Mouse (Mus musculus): ENCODE results near the gene Msantd1. TPM values are rescaled to one million over a fixed set of nuclear protein-coding genes. Genes with fewer than 3 reads are reported as not detected.
A peak's percentile ranks its signal among the peaks of the same experiment; 100 is the strongest.

The Msantd1 gene
- polyA plus RNA-seq, 1 experiment from 2014 or later = 0.17 TPM

GRCm38 (mm10) chr5:34950486-34951160 is 42.8 kb downstream of the Msantd1 start:
- DNase-seq = no peak
- H3K27ac ChIP-seq = peak overlapping the region; percentile 93
- peak overlapping the region; percentile 96 for H3K4me2 ChIP-seq
- peak overlapping the region; percentile 97 for H3K9ac ChIP-seq
- 85% methylated on average over 6 of the region's 6 CpGs for WGBS (ENCODE audit: insufficient replicate concordance)
- H3K4me1 ChIP-seq (replicated peaks) = peaks cover 61% of the 10 kb centered on the region
- ATAC-seq (ENCODE audit: low read depth) = no peak
- peaks cover 5% of the 10 kb centered on the region; the same call in 1 of the 2 replicates for H3K36me3 ChIP-seq
- H3K4me3 ChIP-seq (replicated peaks) = peak overlapping the region; percentile 90
- H3K9me3 ChIP-seq (replicated peaks) = no peaks in the 10 kb centered on the region
- H3K27me3 ChIP-seq = no peaks in the 10 kb centered on the region

- peak overlapping the region; percentile 93 for H3K27ac ChIP-seq
- H3K4me3 ChIP-seq (replicated peaks) = no peak overlapping the region
- H3K4me2 ChIP-seq = no peak overlapping the region; the same call in 1 of the 2 replicates
- WGBS (ENCODE audit: insufficient replicate concordance) = 89% methylated on average over 8 of the region's 8 CpGs
- peaks cover 67% of the 10 kb centered on the region for H3K4me1 ChIP-seq (replicated peaks)
- no peaks in the 10 kb centered on the region for H3K9me3 ChIP-seq (replicated peaks)
- ATAC-seq (ENCODE audit: low read depth) (no peak), DNase-seq (no peak)
- H3K27me3 ChIP-seq = no peaks in the 10 kb centered on the region
- peaks cover 5% of the 10 kb centered on the region; the same call in 1 of the 2 replicates for H3K36me3 ChIP-seq
- 0 out of 2 replicates have a peak overlapping the region, but pooled peaks have one; percentile 97 for H3K9ac ChIP-seq
Observed at GRCm38 (mm10) chr5:34951161-34951834, 43.5 kb downstream of the Msantd1 start.

GRCm38 (mm10) chr5:34954508-34954907 is 46.7 kb downstream of the Msantd1 start:
- 63% methylated on average over 6 of the region's 6 CpGs for WGBS (ENCODE audit: insufficient replicate concordance)
- peaks cover 83% of the 10 kb centered on the region for H3K4me1 ChIP-seq (replicated peaks)
- ATAC-seq (ENCODE audit: low read depth) = no peak

GRCm38 (mm10) chr5:34955630-34956029 is 47.8 kb downstream of the Msantd1 start:
- H3K27ac ChIP-seq = 0 out of 2 replicates have a peak overlapping the region, but pooled peaks have one; percentile 18
- H3K27me3 ChIP-seq = no peaks in the 10 kb centered on the region
- no peak overlapping the region for H3K4me3 ChIP-seq (replicated peaks)
- H3K9ac ChIP-seq = 0 out of 2 replicates have a peak overlapping the region, but pooled peaks have one; percentile 4
- no peaks in the 10 kb centered on the region for H3K9me3 ChIP-seq (replicated peaks)
- no peak overlapping the region for H3K4me2 ChIP-seq
- 41% methylated on average over 5 of the region's 5 CpGs for WGBS (ENCODE audit: insufficient replicate concordance)
- ATAC-seq (ENCODE audit: low read depth) (no peak), DNase-seq (no peak)
- peaks cover 83% of the 10 kb centered on the region for H3K4me1 ChIP-seq (replicated peaks)
- H3K36me3 ChIP-seq = peaks cover 5% of the 10 kb centered on the region; the same call in 1 of the 2 replicates

More at GRCm38 (mm10) chr5:34954508-34954907, 46.7 kb downstream of the Msantd1 start:
- Histone ChIP-seq H3K36me3 (peaks cover 5% of the 10 kb centered on the region; the same call in 1 of the 2 replicates), H3K4me3 (replicated peaks) (no peak overlapping the region), H3K9me3 (replicated peaks) (no peaks in the 10 kb centered on the region), H3K9ac (no peak overlapping the region), H3K27me3 (no peaks in the 10 kb centered on the region), H3K4me2 (no peak overlapping the region), H3K27ac (no peak overlapping the region)
- DNase-seq = no peak

- Histone ChIP-seq H3K4me2 (no peak overlapping the region), H3K36me3 (peaks cover 5% of the 10 kb centered on the region; the same call in 1 of the 2 replicates), H3K4me1 (replicated peaks) (peaks cover 83% of the 10 kb centered on the region), H3K4me3 (replicated peaks) (no peak overlapping the region), H3K9ac (no peak overlapping the region), H3K27ac (0 out of 2 replicates have a peak overlapping the region, but pooled peaks have one; percentile 18), H3K27me3 (no peaks in the 10 kb centered on the region), H3K9me3 (replicated peaks) (no peaks in the 10 kb centered on the region)
- DNase-seq (no peak), ATAC-seq (ENCODE audit: low read depth) (no peak)
- 77% methylated on average over 7 of the region's 7 CpGs for WGBS (ENCODE audit: insufficient replicate concordance)
Observed at GRCm38 (mm10) chr5:34956151-34956550, 48.3 kb downstream of the Msantd1 start.

- H3K36me3 ChIP-seq = peaks cover 5% of the 10 kb centered on the region; the same call in 1 of the 2 replicates
- DNase-seq (no peak), ATAC-seq (ENCODE audit: low read depth) (no peak)
- no peak overlapping the region for H3K4me2 ChIP-seq
- no peak overlapping the region for H3K9ac ChIP-seq
- 70% methylated on average over 2 of the region's 2 CpGs for WGBS (ENCODE audit: insufficient replicate concordance)
- peak overlapping the region; percentile 62 for H3K27ac ChIP-seq
- H3K9me3 ChIP-seq (replicated peaks) = no peaks in the 10 kb centered on the region
- H3K27me3 ChIP-seq = no peaks in the 10 kb centered on the region
- no peak overlapping the region for H3K4me3 ChIP-seq (replicated peaks)
- peaks cover 85% of the 10 kb centered on the region for H3K4me1 ChIP-seq (replicated peaks)
Observed at GRCm38 (mm10) chr5:34957015-34957414, 49.2 kb downstream of the Msantd1 start.

GRCm38 (mm10) chr5:34960021-34960420 is 52.2 kb downstream of the Msantd1 start:
- 14% methylated on average over 1 of the region's 1 CpGs for WGBS (ENCODE audit: insufficient replicate concordance)
- Histone ChIP-seq H3K4me1 (replicated peaks) (peaks cover 88% of the 10 kb centered on the region), H3K27me3 (no peaks in the 10 kb centered on the region), H3K9me3 (replicated peaks) (no peaks in the 10 kb centered on the region), H3K27ac (peak overlapping the region; percentile 90), H3K36me3 (peaks cover 7% of the 10 kb centered on the region), H3K9ac (peak overlapping the region; percentile 56), H3K4me2 (peak overlapping the region; percentile 42), H3K4me3 (replicated peaks) (no peak overlapping the region)
- ATAC-seq (ENCODE audit: low read depth) (peak; percentile 97), DNase-seq (peak; percentile 81)

- peaks cover 73% of the 10 kb centered on the region for H3K4me1 ChIP-seq (replicated peaks)
- no peak overlapping the region for H3K4me3 ChIP-seq (replicated peaks)
- no peak overlapping the region for H3K27ac ChIP-seq
- H3K9me3 ChIP-seq (replicated peaks) = no peaks in the 10 kb centered on the region
- no peak overlapping the region for H3K9ac ChIP-seq
- ATAC-seq (ENCODE audit: low read depth) (no peak), DNase-seq (no peak)
- 88% methylated on average over 12 of the region's 12 CpGs for WGBS (ENCODE audit: insufficient replicate concordance)
- no peak overlapping the region for H3K4me2 ChIP-seq
- H3K27me3 ChIP-seq = no peaks in the 10 kb centered on the region
- peaks cover 32% of the 10 kb centered on the region for H3K36me3 ChIP-seq
Observed at GRCm38 (mm10) chr5:34965531-34965930, 57.7 kb downstream of the Msantd1 start.

GRCm38 (mm10) chr5:34968386-34968785 is 60.6 kb downstream of the Msantd1 start:
- peak; percentile 85 for ATAC-seq (ENCODE audit: low read depth)
- no peak for DNase-seq
- peak overlapping the region; percentile 38; the same call in 1 of the 2 replicates for H3K4me2 ChIP-seq

GRCm38 (mm10) chr5:34972471-34972870 is 64.7 kb downstream of the Msantd1 start:
- ATAC-seq (ENCODE audit: low read depth) (no peak), DNase-seq (no peak)
- no peak overlapping the region for H3K4me3 ChIP-seq (replicated peaks)
- H3K27me3 ChIP-seq = no peaks in the 10 kb centered on the region
- peaks cover 100% of the 10 kb centered on the region for H3K4me1 ChIP-seq (replicated peaks)
- peaks cover 24% of the 10 kb centered on the region for H3K36me3 ChIP-seq
- H3K9ac ChIP-seq = peak overlapping the region; percentile 30; the same call in 1 of the 2 replicates
- H3K27ac ChIP-seq = peak overlapping the region; percentile 93
- H3K9me3 ChIP-seq (replicated peaks) = no peaks in the 10 kb centered on the region
- no peak overlapping the region for H3K4me2 ChIP-seq
- 58% methylated on average over 3 of the region's 3 CpGs for WGBS (ENCODE audit: insufficient replicate concordance)

More at GRCm38 (mm10) chr5:34968386-34968785, 60.6 kb downstream of the Msantd1 start:
- Histone ChIP-seq H3K9me3 (replicated peaks) (no peaks in the 10 kb centered on the region), H3K4me1 (replicated peaks) (peaks cover 73% of the 10 kb centered on the region), H3K4me3 (replicated peaks) (no peak overlapping the region), H3K27ac (peak overlapping the region; percentile 76), H3K9ac (peak overlapping the region; percentile 46), H3K36me3 (peaks cover 32% of the 10 kb centered on the region), H3K27me3 (no peaks in the 10 kb centered on the region)
- WGBS (ENCODE audit: insufficient replicate concordance) = 34% methylated on average over 5 of the region's 5 CpGs

Data from liver, embryonic 13.5 days (tissue).